In the genomic region with DNA sequence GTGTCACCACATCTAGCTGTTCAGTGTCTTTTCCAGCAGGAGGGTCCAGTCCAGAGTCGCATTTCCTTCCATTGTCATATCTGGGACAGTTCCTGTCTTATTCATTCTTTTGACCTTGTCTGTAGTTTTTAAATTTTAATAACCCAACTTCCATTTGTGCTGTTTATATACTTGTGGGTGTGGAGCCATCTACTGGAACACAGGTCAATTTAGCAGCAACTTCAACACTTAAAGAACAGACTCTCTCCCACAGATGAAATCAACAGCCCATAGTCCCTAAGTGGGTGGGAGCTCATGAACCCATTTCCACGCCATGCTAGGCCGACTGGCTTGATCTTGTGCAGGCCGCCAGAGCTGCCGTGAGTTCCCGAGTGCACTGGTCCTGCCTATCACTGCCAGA, we compare ENCODE assay signal across 35 mouse cellular contexts. TPM values are rescaled to one million over a fixed set of nuclear protein-coding genes. Genes with fewer than 3 reads are reported as not detected.
DNase-seq lines count a peak whose midpoint lies in the region; ATAC-seq and TF ChIP-seq lines count a peak whose summit lies in the region.
"Had no signal": no experiment of that assay in that cellular context is flagged by ENCODE, and none has a peak within 500 bp of the region (broad histone marks: within the 10 kb centered on the region; RNA-seq: fewer than 3 reads in every experiment).

No protein-coding gene starts in this region.

- H3K4me3 ChIP-seq in heart, embryonic 13.5 days, result no peak overlapping the region
- no peak overlapping the region for H3K4me3 ChIP-seq in limb, embryonic 15.5 days
- no peak overlapping the region for H3K4me3 ChIP-seq in limb, embryonic 10.5 days
- no peak overlapping the region for H3K4me3 ChIP-seq in MEL (ENCODE audit: control insufficient read depth in 1 of 2, insufficient read depth in 1 of 2, low read depth in 2 of 2, low read length in 2 of 2)
- H3K4me3 ChIP-seq: forebrain, embryonic 10.5 days; forebrain, embryonic 15.5 days; heart, embryonic 15.5 days; hindbrain, embryonic 15.5 days; liver, embryonic 13.5 days; midbrain, embryonic 13.5 days; stomach, embryonic 15.5 days had no signal

- H3K4me1 ChIP-seq in heart, embryonic 13.5 days, result peaks cover 15% of the 10 kb centered on the region
- H3K4me1 ChIP-seq in limb, embryonic 15.5 days, result peaks cover 11% of the 10 kb centered on the region
- peaks cover 8% of the 10 kb centered on the region for H3K4me1 ChIP-seq in limb, embryonic 10.5 days
- H3K4me1 ChIP-seq in MEL (ENCODE audit: control insufficient read depth in 1 of 2, insufficient read depth in 2 of 2, low read length in 2 of 2), result no peaks in the 10 kb centered on the region; a peak in 1 of 4 replicates

- WGBS in heart, embryonic 13.5 days, result 44% methylated on average over 6 of the region's 6 CpGs
- WGBS in limb, embryonic 15.5 days, result 56% methylated on average over 6 of the region's 6 CpGs
- 66% methylated on average over 6 of the region's 6 CpGs for WGBS in limb, embryonic 10.5 days

- no peak overlapping the region for H3K4me2 ChIP-seq in heart, embryonic 13.5 days
- H3K4me2 ChIP-seq in limb, embryonic 15.5 days, result no peak overlapping the region
- H3K4me2 ChIP-seq: forebrain, embryonic 15.5 days; heart, embryonic 15.5 days; hindbrain, embryonic 15.5 days; liver, embryonic 13.5 days; midbrain, embryonic 13.5 days; stomach, embryonic 15.5 days had no signal

- TF ChIP-seq EP300 in MEL (IDR thresholded peaks at IDR 0.05; ENCODE audit: low read depth in 1 of 2, low read length in 2 of 2), result no peak

- peak; percentile 1; the same call in 1 of the 2 replicates for TF ChIP-seq RAD21 in MEL (IDR thresholded peaks at IDR 0.05; ENCODE audit: low read depth, low read length)

- 0 out of 2 replicates have a peak overlapping the region, but pooled peaks have one; percentile 19 for H3K9ac ChIP-seq in heart, embryonic 13.5 days
- no peak overlapping the region for H3K9ac ChIP-seq in limb, embryonic 15.5 days
- no peak overlapping the region for H3K9ac ChIP-seq in MEL (ENCODE audit: control insufficient read depth, low read depth, low read length, poor library complexity, severe bottlenecking)
- H3K9ac ChIP-seq: forebrain, embryonic 15.5 days; heart, embryonic 15.5 days; hindbrain, embryonic 15.5 days; liver, embryonic 13.5 days; midbrain, embryonic 13.5 days; stomach, embryonic 15.5 days had no signal

- TF ChIP-seq POLR2A in MEL (IDR thresholded peaks at IDR 0.05; ENCODE audit: control insufficient read depth in 1 of 2, insufficient read depth in 1 of 2, low read depth in 1 of 2, low read length in 2 of 2, poor library complexity in 1 of 2), result no peak

- no peak for DNase-seq in heart, adult 8-10 months (ENCODE audit: low spot score)
- DNase-seq in limb, embryonic 10.5 days (ENCODE audit: low spot score), result no peak
- DNase-seq in 3T3-L1 (ENCODE audit: low read depth, low spot score) (peak; percentile 27), MEL (ENCODE audit: low read depth, low spot score) (no peak), MN1 (ENCODE audit: low spot score) (no peak)
- DNase-seq: adrenal gland, postnatal 36 days; B cell, adult 2 months; cerebellum, adult 2 months; cerebellum, postnatal 14 days; kidney, adult 18-20 months; kidney, postnatal 4 days; liver, embryonic 13.5 days; right cerebral cortex, postnatal 25 days; thymus, postnatal 14 days had no signal

- ATAC-seq in heart, embryonic 13.5 days (ENCODE audit: extremely low read depth, insufficient number of reproducible peaks, low FRiP score, low TSS enrichment), result no peak
- ATAC-seq in limb, embryonic 15.5 days (ENCODE audit: insufficient number of reproducible peaks, low FRiP score, low TSS enrichment, low read depth), result no peak
- ATAC-seq: forebrain, embryonic 15.5 days; midbrain, embryonic 13.5 days; Patski had no signal

- no peak overlapping the region for H3K27ac ChIP-seq in heart, embryonic 13.5 days (replicated peaks)
- 0 out of 2 replicates have a peak overlapping the region, but pooled peaks have one; percentile 27 for H3K27ac ChIP-seq in limb, embryonic 15.5 days
- H3K27ac ChIP-seq in limb, embryonic 10.5 days, result no peak overlapping the region
- H3K27ac ChIP-seq in MEL (ENCODE audit: control insufficient read depth, low read depth, low read length), result no peak overlapping the region
- H3K27ac ChIP-seq: forebrain, embryonic 10.5 days; forebrain, embryonic 15.5 days; heart, embryonic 15.5 days; hindbrain, embryonic 15.5 days; liver, embryonic 13.5 days; macrophage; midbrain, embryonic 13.5 days; stomach, embryonic 15.5 days had no signal

- H3K36me3 ChIP-seq in heart, embryonic 13.5 days, result peaks cover 60% of the 10 kb centered on the region
- peaks cover 51% of the 10 kb centered on the region for H3K36me3 ChIP-seq in limb, embryonic 15.5 days
- H3K36me3 ChIP-seq in limb, embryonic 10.5 days, result peaks cover 59% of the 10 kb centered on the region
- peaks cover 7 to 12% of the 10 kb centered on the region in 2 experiments for H3K36me3 ChIP-seq in MEL (ENCODE audit: control insufficient read depth in 1 of 2, insufficient read depth in 2 of 2, low read length in 2 of 2)

- H3K9me3 ChIP-seq in heart, embryonic 13.5 days, result no peaks in the 10 kb centered on the region
- no peaks in the 10 kb centered on the region for H3K9me3 ChIP-seq in limb, embryonic 15.5 days
- no peaks in the 10 kb centered on the region for H3K9me3 ChIP-seq in limb, embryonic 10.5 days (replicated peaks)
- no peaks in the 10 kb centered on the region for H3K9me3 ChIP-seq in MEL (replicated peaks; ENCODE audit: insufficient read depth, low read length)
- H3K9me3 ChIP-seq: forebrain, embryonic 10.5 days; forebrain, embryonic 15.5 days; heart, embryonic 15.5 days; hindbrain, embryonic 15.5 days; liver, embryonic 13.5 days; midbrain, embryonic 13.5 days; stomach, embryonic 15.5 days had no signal

- peaks cover 13% of the 10 kb centered on the region for H3K79me2 ChIP-seq in MEL (ENCODE audit: control insufficient read depth, insufficient read depth, low read length, poor library complexity)

- H3K27me3 ChIP-seq in heart, embryonic 13.5 days (replicated peaks), result no peaks in the 10 kb centered on the region
- H3K27me3 ChIP-seq in limb, embryonic 15.5 days, result no peaks in the 10 kb centered on the region
- H3K27me3 ChIP-seq in limb, embryonic 10.5 days (ENCODE audit: low read depth, poor library complexity, severe bottlenecking), result no peaks in the 10 kb centered on the region
- no peaks in the 10 kb centered on the region for H3K27me3 ChIP-seq in MEL (ENCODE audit: control insufficient read depth in 1 of 2, insufficient read depth in 2 of 2, low read length in 2 of 2)
- H3K27me3 ChIP-seq: forebrain, embryonic 15.5 days; heart, embryonic 15.5 days; hindbrain, embryonic 15.5 days; liver, embryonic 13.5 days; midbrain, embryonic 13.5 days; Patski; stomach, embryonic 15.5 days had no signal

- peak in 1 of 3 experiments; percentile 22; a peak in 2 of 6 replicates for TF ChIP-seq CTCF in MEL (IDR thresholded peaks at IDR 0.05 in 2 of 3, conservative IDR thresholded peaks at IDR 0.05 in 1 of 3; ENCODE audit: control insufficient read depth in 1 of 3, insufficient read depth in 1 of 3, low read depth in 2 of 3, low read length in 3 of 3, poor library complexity in 1 of 3, severe bottlenecking in 1 of 3)

TF ChIP-seq in MEL, 35 proteins besides CTCF, POLR2A, EP300 and RAD21:
- peak; percentile 26 for TF ChIP-seq SMC3 (IDR thresholded peaks at IDR 0.05; ENCODE audit: low read depth, low read length)
- no peak for TF ChIP-seq HCFC1 (IDR thresholded peaks at IDR 0.05; ENCODE audit: low read depth, low read length)
- no peak for TF ChIP-seq MAFK (IDR thresholded peaks at IDR 0.05; ENCODE audit: borderline replicate concordance, low read depth, low read length)

RNA-seq across cellular contexts. Expression of a gene that starts 5.2 kb away (rescaled TPM):
- 1,082 and 1,332 TPM in 2 replicates for polyA plus RNA-seq in heart, embryonic 13.5 days (2015; fragmentation: Nextera tagmentation; extraction: Ambion mirVana)
- total RNA-seq in heart, adult 8-10 months (2022), result 1,000 to 10,000 TPM; 1,794 to 2,512 (median 2,152) TPM
- polyA plus RNA-seq in limb, embryonic 15.5 days (2015; fragmentation: Nextera tagmentation; extraction: Ambion mirVana), result 500 and 517 TPM in 2 replicates
- 535 and 559 TPM in 2 replicates for polyA plus RNA-seq in limb, embryonic 10.5 days (2016; fragmentation: Nextera tagmentation; extraction: Ambion mirVana)
- total RNA-seq in MEL (2012; rRNA removed), result 498 and 541 TPM in 2 replicates
- polyA plus RNA-seq in MEL (2012; ENCODE audit: insufficient read depth in 1 of 2, insufficient read length in 2 of 2, low read depth in 1 of 2, low replicate concordance in 2 of 2, missing spikeins in 1 of 2), result 1,000 to 10,000 TPM in 1 of 2 experiments, not detected in 1; 1,152 TPM

RNA-seq across cellular contexts. Expression of a gene that starts 13.4 kb away (rescaled TPM):
- polyA plus RNA-seq in heart, embryonic 13.5 days (2015; fragmentation: Nextera tagmentation; extraction: Ambion mirVana), result 2.1 TPM in 2 replicates
- under 1 TPM in 2 of 4 experiments, not detected in 2; 0.44 to 0.62 TPM for total RNA-seq in heart, adult 8-10 months (2022)
- 1.2 TPM in 2 replicates for polyA plus RNA-seq in limb, embryonic 15.5 days (2015; fragmentation: Nextera tagmentation; extraction: Ambion mirVana)
- 1.3 and 1.6 TPM in 2 replicates for polyA plus RNA-seq in limb, embryonic 10.5 days (2016; fragmentation: Nextera tagmentation; extraction: Ambion mirVana)
- 0.19 and 0.33 TPM in 2 replicates for total RNA-seq in MEL (2012; rRNA removed)
- under 1 TPM in 1 of 2 experiments, not detected in 1; 0.29 TPM for polyA plus RNA-seq in MEL (2012; ENCODE audit: insufficient read depth in 1 of 2, insufficient read length in 2 of 2, low read depth in 1 of 2, low replicate concordance in 2 of 2, missing spikeins in 1 of 2)
- total RNA-seq: hematopoietic stem cell, adult 5-6 weeks; left cerebral cortex, postnatal 36 days; megakaryocyte-erythroid progenitor cell, adult 5-6 weeks; neutrophil, adult 5-6 weeks had no signal
- polyA plus RNA-seq: embryonic facial prominence, embryonic 11.5 days; forebrain, embryonic 15.5 days; hindbrain, embryonic 15.5 days; macrophage; midbrain, embryonic 13.5 days; neural tube, embryonic 11.5 days; Patski had no signal

RNA-seq across cellular contexts. Expression of a gene that starts 13.5 kb away (rescaled TPM):
- polyA plus RNA-seq in heart, embryonic 13.5 days (2015; fragmentation: Nextera tagmentation; extraction: Ambion mirVana), result 0.13 TPM in 1 of 2 replicates, not detected in the other
- total RNA-seq in heart, adult 8-10 months (2022), result not detected
- polyA plus RNA-seq in limb, embryonic 15.5 days (2015; fragmentation: Nextera tagmentation; extraction: Ambion mirVana), result 0.28 TPM in 1 of 2 replicates, not detected in the other
- not detected in 2 replicates for polyA plus RNA-seq in limb, embryonic 10.5 days (2016; fragmentation: Nextera tagmentation; extraction: Ambion mirVana)
- total RNA-seq in MEL (2012; rRNA removed), result not detected in 2 replicates
- polyA plus RNA-seq in MEL (2012; ENCODE audit: insufficient read depth in 1 of 2, insufficient read length in 2 of 2, low read depth in 1 of 2, low replicate concordance in 2 of 2, missing spikeins in 1 of 2), result not detected
- total RNA-seq: adrenal gland, postnatal 36 days; ES-E14; gastrocnemius, postnatal 4 days; hematopoietic stem cell, adult 5-6 weeks; megakaryocyte-erythroid progenitor cell, adult 5-6 weeks; neutrophil, adult 5-6 weeks had no signal
- polyA plus RNA-seq: forebrain, embryonic 10.5 days; intestine, embryonic 14.5 days; kidney, embryonic 16.5 days; liver, embryonic 13.5 days; lung, embryonic 16.5 days; macrophage; neural tube, embryonic 11.5 days had no signal

RNA-seq across cellular contexts. Expression of a gene that starts 17.8 kb away (rescaled TPM):
- 85.5 and 90.6 TPM in 2 replicates for polyA plus RNA-seq in heart, embryonic 13.5 days (2015; fragmentation: Nextera tagmentation; extraction: Ambion mirVana)
- 10 to 100 TPM; 84.9 to 97.9 (median 92.4) TPM for total RNA-seq in heart, adult 8-10 months (2022)
- 102 and 107 TPM in 2 replicates for polyA plus RNA-seq in limb, embryonic 15.5 days (2015; fragmentation: Nextera tagmentation; extraction: Ambion mirVana)
- polyA plus RNA-seq in limb, embryonic 10.5 days (2016; fragmentation: Nextera tagmentation; extraction: Ambion mirVana), result 155 and 156 TPM in 2 replicates
- 71.0 and 86.1 TPM in 2 replicates for total RNA-seq in MEL (2012; rRNA removed)
- polyA plus RNA-seq in MEL (2012; ENCODE audit: insufficient read depth in 1 of 2, insufficient read length in 2 of 2, low read depth in 1 of 2, low replicate concordance in 2 of 2, missing spikeins in 1 of 2), result 100 to 1,000 TPM in 1 of 2 experiments, not detected in 1; 106 TPM
